Mouse (Mus musculus): ENCODE measurements at regions not wholly inside any gene's neighbourhood (a gene's known extent, or its start where the extent isn't known, plus 50 kb on each side); places are given as distances from the start of the nearest gene placed in this dataset.
A peak's percentile ranks its signal among the peaks of the same experiment; 100 is the strongest.
"Not testable (repeated sequence)": the region's sequence is repeated elsewhere in the genome, so short reads cannot be mapped to it uniquely, and the experiment has no call there.

GRCm38 (mm10) chr16:50779030-50779784, 188.3 kb upstream of the Ccdc54 start:
- no peak for DNase-seq (ENCODE audit: low spot score)

GRCm38 (mm10) chr16:50774699-50775098, 183.7 kb upstream of the Ccdc54 start:
- not testable (repeated sequence) for DNase-seq (ENCODE audit: low spot score)

- DNase-seq (ENCODE audit: low spot score), result no peak
Observed at GRCm38 (mm10) chr16:50766055-50766770, 175.3 kb upstream of the Ccdc54 start.

- DNase-seq (ENCODE audit: low spot score), result no peak
Observed at GRCm38 (mm10) chr16:50762096-50762495, 171.1 kb upstream of the Ccdc54 start.

GRCm38 (mm10) chr16:50759979-50760378, 169.0 kb upstream of the Ccdc54 start:
- DNase-seq (ENCODE audit: low spot score), result no peak

- peak; percentile 47 for DNase-seq (ENCODE audit: low spot score)
Observed at GRCm38 (mm10) chr16:50756696-50757095, 165.7 kb upstream of the Ccdc54 start.

GRCm38 (mm10) chr16:50753612-50754389, 162.8 kb upstream of the Ccdc54 start:
- no peak for DNase-seq (ENCODE audit: low spot score)

GRCm38 (mm10) chr16:50753046-50753445, 162.1 kb upstream of the Ccdc54 start:
- no peak for DNase-seq (ENCODE audit: low spot score)

GRCm38 (mm10) chr16:50752277-50752600, 161.3 kb upstream of the Ccdc54 start:
- no peak for DNase-seq (ENCODE audit: low spot score)

- DNase-seq (ENCODE audit: low spot score), result no peak
Observed at GRCm38 (mm10) chr16:50751495-50752276, 160.7 kb upstream of the Ccdc54 start.

- no peak for DNase-seq (ENCODE audit: low spot score)
Observed at GRCm38 (mm10) chr16:50747698-50748097, 156.7 kb upstream of the Ccdc54 start.

GRCm38 (mm10) chr16:50745723-50746122, 154.8 kb upstream of the Ccdc54 start:
- DNase-seq (ENCODE audit: low spot score), result no peak

GRCm38 (mm10) chr16:50737396-50737843, 146.5 kb upstream of the Ccdc54 start:
- peak; percentile 27 for DNase-seq (ENCODE audit: low spot score)

- DNase-seq (ENCODE audit: low spot score), result peak; percentile 93
Observed at GRCm38 (mm10) chr16:50736151-50737047, 145.4 kb upstream of the Ccdc54 start.

- DNase-seq (ENCODE audit: low spot score), result no peak
Observed at GRCm38 (mm10) chr16:50733359-50733758, 142.4 kb upstream of the Ccdc54 start.

- peak; percentile 95 for DNase-seq (ENCODE audit: low spot score)
Observed at GRCm38 (mm10) chr16:50732082-50733006, 141.4 kb upstream of the Ccdc54 start.

- no peak for DNase-seq (ENCODE audit: low spot score)
Observed at GRCm38 (mm10) chr16:50729341-50729740, 138.4 kb upstream of the Ccdc54 start.

- no peak for DNase-seq (ENCODE audit: low spot score)
Observed at GRCm38 (mm10) chr16:50723144-50723543, 132.2 kb upstream of the Ccdc54 start.

All from thymus, postnatal 0 days (tissue).